Mouse (Mus musculus) heart, postnatal 0 days (tissue): ENCODE data around the gene 4933428G20Rik. TPM values are rescaled to one million over a fixed set of nuclear protein-coding genes. Genes with fewer than 3 reads are reported as not detected.

Experiments
- ATAC-seq: fragments of 200-750 bp; cut with Nextera tagmentation; 2 replicates; pipeline ENCODE4 v1.8.0; 2017; ENCODE audit warnings: low read depth, moderate number of reproducible peaks, moderate library complexity; ENCODE audit not compliant: insufficient read depth
- DNase-seq: peaks from one replicate; pipeline ENCODE4 v3.0.0-alpha.2; 2016; ENCODE audit warnings: low spot score
- H3K27ac ChIP-seq: fragments of 300-500 bp; sonication (generic); 2 replicates; pipeline ENCODE4 v1.5.1; 2014; ENCODE audit warnings: low read depth, mild to moderate bottlenecking
- H3K27me3 ChIP-seq: fragments of 300-500 bp; sonication (generic); 2 replicates; pipeline ENCODE4 v1.6.1; 2014; ENCODE audit warnings: low read length, mixed read lengths; ENCODE audit not compliant: control insufficient read depth, insufficient read depth
- H3K36me3 ChIP-seq: fragments of 300-500 bp; sonication (generic); replicated peaks from 2 replicates; pipeline ENCODE4 v1.6.1; 2014; ENCODE audit warnings: low read length, mixed read lengths; ENCODE audit not compliant: control insufficient read depth, insufficient read depth
- H3K4me1 ChIP-seq: fragments of 300-500 bp; sonication (generic); 2 replicates; pipeline ENCODE4 v1.6.1; 2014; ENCODE audit warnings: antibody characterized with exemption; ENCODE audit not compliant: control insufficient read depth, insufficient read depth
- H3K4me2 ChIP-seq: fragments of 300-500 bp; sonication (generic); 2 replicates; pipeline ENCODE4 v1.6.1; 2014; ENCODE audit warnings: low read depth, mild to moderate bottlenecking, low read length, moderate library complexity
- H3K4me3 ChIP-seq: fragments of 300-500 bp; sonication (generic); 2 replicates; pipeline ENCODE4 v1.5.1; 2014; ENCODE audit warnings: low read depth, low read length
- H3K9ac ChIP-seq: fragments of 300-500 bp; sonication (generic); replicated peaks from 2 replicates; pipeline ENCODE4 v1.6.1; 2014; ENCODE audit warnings: low read depth, low read length, mixed read lengths
- H3K9me3 ChIP-seq: fragments of 300-500 bp; sonication (generic); replicated peaks from 2 replicates; pipeline ENCODE4 v1.6.1; 2016; ENCODE audit warnings: low read length; ENCODE audit not compliant: control insufficient read depth
- CTCF ChIP-seq: IDR thresholded peaks from 2 replicates; pipeline ENCODE4 v1.5.1; 2016; ENCODE audit warnings: antibody characterized with exemption, control low read depth, low read depth
- EP300 ChIP-seq: IDR thresholded peaks from 2 replicates; pipeline ENCODE4 v1.6.1; 2016; ENCODE audit warnings: antibody characterized with exemption, low read depth
- WGBS: fragments of 180-500 bp; shearing (Covaris S2); extraction: QIAGEN DNeasy Blood & Tissue Kit; methylation state at CpG from one replicate; pipeline ENCODE4 v1.1.7; 2014; 5-methylcytosine and 5-hydroxymethylcytosine counted together
- polyA plus RNA-seq: library from polyadenylated mRNA; unstranded; fragments of >200 nt; fragmentation: Nextera tagmentation; extraction: Ambion mirVana; gene quantifications from 2 replicates; pipeline ENCODE4 v1.2.1, GENCODE M21; 2015
- total RNA-seq: library from RNA; depleted of rRNA; stranded (reverse); fragments of >200 nt; gene quantifications from 2 replicates; pipeline ENCODE4 v1.2.3, GENCODE M21; 2014; ENCODE audit warnings: low replicate concordance; rRNA removed

The 4933428G20Rik gene
- total RNA-seq (not detected in 2 replicates), polyA plus RNA-seq (0.45 TPM in 2 replicates)

DNA sequence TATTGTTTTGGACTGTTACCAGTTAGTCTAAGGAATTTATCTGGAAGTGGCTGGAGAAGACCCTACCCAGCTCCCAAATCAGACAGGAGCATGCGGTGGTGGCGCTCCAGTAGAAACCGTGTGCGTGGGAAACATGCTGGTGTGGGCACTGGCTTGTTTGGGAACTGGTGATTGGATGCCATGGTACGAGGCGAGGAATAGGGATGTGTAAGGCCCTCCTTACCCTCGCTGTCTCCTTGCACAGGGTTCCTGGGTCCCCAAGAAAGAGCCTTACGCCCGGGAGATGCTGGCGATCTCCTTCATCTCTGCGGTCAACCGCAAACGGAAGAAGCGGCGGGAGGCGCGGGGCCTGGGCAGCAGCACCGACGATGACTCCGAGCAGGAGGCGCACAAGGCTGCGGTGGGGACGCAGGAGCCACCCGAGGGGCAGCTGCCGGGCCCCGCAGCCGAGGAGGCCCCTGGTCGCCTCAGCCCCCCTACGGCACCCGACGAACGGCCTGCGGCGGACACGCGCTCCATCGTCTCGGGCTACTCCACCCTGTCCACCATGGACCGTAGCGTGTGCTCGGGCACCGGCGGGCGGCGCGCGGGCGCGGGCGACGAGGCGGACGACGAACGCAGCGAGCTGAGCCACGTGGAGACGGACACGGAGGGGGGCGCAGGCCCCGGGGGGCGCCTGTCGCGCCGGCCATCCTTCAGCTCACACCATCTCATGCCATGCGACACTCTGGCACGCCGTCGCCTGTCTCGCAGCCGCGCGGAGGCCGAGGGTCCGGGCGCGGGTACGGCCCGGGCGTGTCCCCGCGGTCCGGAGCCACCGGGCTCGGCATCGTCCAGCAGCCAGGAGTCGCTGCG is at the start of gene 4933428G20Rik:
Gene 4933428G20Rik, minus strand, starts transcription at position 476 of the 855 bp plus-strand sequence.
- DNase-seq (no peak), ATAC-seq (no peak)
- WGBS: 53% methylated on average over 68 of the region's 88 CpGs
- H3K9ac ChIP-seq: no peak within 1 kb of the TSS
- no peak for TF ChIP-seq CTCF
- TF ChIP-seq EP300: no peak
- no peak within 1 kb of the TSS for H3K4me3 ChIP-seq
- no peaks in the 10 kb centered on the region for H3K9me3 ChIP-seq
- H3K27ac ChIP-seq: no peak within 1 kb of the TSS
- H3K4me1 ChIP-seq: no peaks in the 10 kb centered on the region
- H3K36me3 ChIP-seq: peaks cover 64% of the 10 kb centered on the region
- H3K4me2 ChIP-seq: no peak within 1 kb of the TSS
- H3K27me3 ChIP-seq: no peaks in the 10 kb centered on the region

DNA sequence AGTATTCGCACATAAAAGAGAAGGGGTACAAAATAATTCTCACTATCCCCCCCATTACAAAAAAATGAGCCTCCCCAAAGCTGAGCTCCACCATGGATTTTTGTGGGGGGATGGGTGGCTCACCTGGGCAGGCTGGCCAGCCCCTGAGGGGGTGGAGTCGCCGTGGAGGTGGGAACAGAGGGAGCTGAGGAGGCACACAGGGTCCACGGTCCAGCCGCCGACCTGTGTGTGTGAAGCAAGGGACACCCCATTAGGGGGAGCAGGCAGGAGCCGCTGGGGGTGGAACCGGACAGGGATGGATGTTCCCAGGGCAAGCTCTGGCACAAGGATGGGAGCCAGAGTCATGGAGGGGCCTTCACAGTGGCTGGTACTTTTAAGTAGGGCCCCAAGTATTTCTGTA is 48.6 kb upstream of the 4933428G20Rik start:
- Histone ChIP-seq H3K4me3 (no peak overlapping the region), H3K9ac (no peak overlapping the region), H3K27me3 (peaks cover 94% of the 10 kb centered on the region), H3K4me1 (0 out of 2 replicates have a peak, but pooled peaks cover 5% of the 10 kb centered on the region), H3K36me3 (no peaks in the 10 kb centered on the region), H3K4me2 (no peak overlapping the region), H3K27ac (no peak overlapping the region), H3K9me3 (no peaks in the 10 kb centered on the region)
- 44% methylated on average over 8 of the region's 8 CpGs for WGBS
- TF ChIP-seq CTCF: no peak
- no peak for ATAC-seq
- DNase-seq: no peak

DNA sequence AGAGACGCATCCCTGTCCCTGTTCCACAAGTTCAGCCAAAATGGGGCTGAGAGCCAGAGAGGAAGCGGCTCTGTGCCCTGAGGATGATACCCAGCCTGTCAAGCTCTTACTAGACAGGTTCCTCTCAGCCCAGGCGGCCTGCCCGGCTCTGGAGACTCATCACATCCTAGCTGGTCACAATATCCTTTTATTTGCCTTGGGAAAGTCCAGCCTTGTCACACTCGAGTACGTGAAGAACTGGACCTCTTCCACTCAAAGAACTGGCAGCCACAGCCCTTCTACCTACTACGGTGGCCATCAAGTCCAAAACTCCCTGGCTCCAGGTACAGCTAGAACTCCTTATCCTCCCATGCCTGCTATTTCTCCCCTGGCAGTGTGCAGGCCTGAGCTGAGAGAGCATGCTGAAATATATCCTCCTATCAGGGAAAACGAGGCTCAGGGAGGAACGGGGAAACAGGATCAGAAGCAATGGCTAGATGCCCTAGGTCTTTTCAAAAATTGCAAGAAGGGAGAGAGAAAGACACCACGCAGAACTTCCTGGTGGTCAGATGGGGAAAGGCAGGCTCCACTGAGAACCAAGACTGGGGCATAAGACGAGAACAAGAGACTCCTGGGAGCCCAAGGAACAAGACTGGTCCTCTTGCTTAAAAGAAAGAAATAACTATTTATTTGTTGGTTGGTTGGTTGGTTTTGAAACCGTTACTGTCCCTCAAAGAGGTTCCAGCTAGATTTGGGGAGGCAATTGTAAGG is 48.0 kb upstream of the 4933428G20Rik start:
- no peak overlapping the region for H3K27ac ChIP-seq
- WGBS: 61% methylated on average over 12 of the region's 12 CpGs

DNA sequence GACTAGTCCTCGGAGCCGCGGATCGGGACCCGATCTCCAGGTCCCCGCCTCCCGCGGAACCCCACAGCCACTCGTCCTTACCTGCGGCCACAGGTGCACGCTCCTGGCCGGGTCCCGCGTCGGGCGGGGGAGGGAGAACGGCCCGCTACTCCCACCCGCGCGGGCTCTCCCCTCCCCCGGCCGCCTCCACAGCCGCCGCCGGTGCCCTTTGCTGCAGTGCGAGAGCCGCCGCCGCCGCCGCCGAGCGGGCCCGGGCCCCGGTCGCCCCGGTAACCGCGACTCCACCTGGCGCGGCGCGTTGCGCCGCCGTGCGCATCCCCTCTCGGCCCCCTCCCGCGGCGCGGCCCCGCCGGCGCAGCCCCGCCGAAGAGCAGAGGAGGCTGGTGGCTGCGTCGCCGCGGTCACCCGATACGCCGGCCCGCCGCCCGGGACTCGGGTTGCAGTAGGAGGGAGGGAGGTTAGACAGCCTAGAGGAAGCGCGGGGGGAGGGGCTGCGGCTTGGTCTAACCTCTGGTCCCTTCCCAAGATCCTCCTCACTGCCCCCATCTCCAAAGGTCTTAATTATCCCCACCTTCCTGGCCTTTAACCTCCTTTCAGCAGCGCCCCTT is 46.8 kb upstream of the 4933428G20Rik start:
- H3K9ac ChIP-seq: no peak overlapping the region
- TF ChIP-seq CTCF: no peak
- no peak for TF ChIP-seq EP300
- H3K36me3 ChIP-seq: no peaks in the 10 kb centered on the region
- under 1% methylated on average over 49 of the region's 73 CpGs for WGBS
- H3K4me2 ChIP-seq: peak overlapping the region; percentile 86
- DNase-seq (no peak), ATAC-seq (peak; percentile 25; the same call in 1 of the 2 replicates)
- no peaks in the 10 kb centered on the region for H3K9me3 ChIP-seq
- H3K27ac ChIP-seq: no peak overlapping the region
- H3K27me3 ChIP-seq: peaks cover 100% of the 10 kb centered on the region
- H3K4me3 ChIP-seq: peak overlapping the region; percentile 56
- 0 out of 2 replicates have a peak, but pooled peaks cover 5% of the 10 kb centered on the region for H3K4me1 ChIP-seq

More for the DNA sequence above, 48.0 kb upstream of the 4933428G20Rik start:
- H3K36me3 ChIP-seq: no peaks in the 10 kb centered on the region
- no peaks in the 10 kb centered on the region for H3K9me3 ChIP-seq
- no peak overlapping the region for H3K4me2 ChIP-seq
- 0 out of 2 replicates have a peak, but pooled peaks cover 5% of the 10 kb centered on the region for H3K4me1 ChIP-seq
- H3K4me3 ChIP-seq: no peak overlapping the region
- H3K9ac ChIP-seq: no peak overlapping the region
- peaks cover 100% of the 10 kb centered on the region for H3K27me3 ChIP-seq
- ATAC-seq: no peak
- no peak for DNase-seq
- TF ChIP-seq EP300 (no peak), CTCF (no peak)

DNA sequence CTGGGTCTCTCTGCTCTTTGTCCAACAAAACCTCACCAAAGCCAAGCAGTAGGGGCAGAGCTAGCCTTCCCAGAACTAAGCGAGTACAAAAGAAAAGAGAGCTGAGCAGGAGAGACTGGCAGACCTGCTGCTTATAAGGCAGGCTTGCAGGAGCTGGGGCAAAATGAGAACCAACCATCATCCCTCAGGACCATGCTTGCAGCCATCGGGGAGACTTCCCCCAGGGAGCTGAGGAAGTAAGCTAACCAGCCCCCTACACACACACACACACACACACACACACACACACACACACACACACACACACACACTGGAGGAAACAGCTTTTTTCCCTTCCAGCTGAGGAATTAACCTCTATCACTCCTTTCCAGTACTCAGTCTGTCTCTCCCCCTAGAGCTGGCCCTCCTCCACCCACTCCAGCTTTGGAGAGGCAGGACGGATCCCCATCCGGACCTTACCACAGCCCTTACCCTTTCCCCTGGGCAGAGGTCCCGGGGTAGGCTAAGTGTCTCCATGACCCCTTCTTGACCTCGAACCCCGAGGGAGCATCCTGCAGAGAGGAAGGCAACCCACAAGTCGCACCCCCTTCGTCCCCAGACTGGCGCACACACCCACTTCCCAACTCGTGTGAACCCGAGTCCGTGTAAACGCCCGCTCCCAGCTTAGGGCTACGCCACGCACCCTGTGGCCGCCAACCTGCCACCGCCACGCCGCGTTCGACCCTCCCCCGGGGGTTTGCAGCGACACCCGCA is 45.8 kb upstream of the 4933428G20Rik start:
- TF ChIP-seq EP300: no peak
- TF ChIP-seq CTCF: no peak
- Histone ChIP-seq H3K9ac (no peak overlapping the region), H3K9me3 (no peaks in the 10 kb centered on the region), H3K4me3 (peak overlapping the region; percentile 56), H3K27me3 (peaks cover 98% of the 10 kb centered on the region), H3K4me1 (0 out of 2 replicates have a peak, but pooled peaks cover 5% of the 10 kb centered on the region), H3K36me3 (no peaks in the 10 kb centered on the region), H3K4me2 (peak overlapping the region; percentile 86), H3K27ac (no peak overlapping the region)
- no peak for ATAC-seq
- WGBS: 4% methylated on average over 26 of the region's 26 CpGs
- no peak for DNase-seq
